Mouse (Mus musculus): ENCODE measurements around the gene Tlx2.

Tlx2 gene

DNA sequence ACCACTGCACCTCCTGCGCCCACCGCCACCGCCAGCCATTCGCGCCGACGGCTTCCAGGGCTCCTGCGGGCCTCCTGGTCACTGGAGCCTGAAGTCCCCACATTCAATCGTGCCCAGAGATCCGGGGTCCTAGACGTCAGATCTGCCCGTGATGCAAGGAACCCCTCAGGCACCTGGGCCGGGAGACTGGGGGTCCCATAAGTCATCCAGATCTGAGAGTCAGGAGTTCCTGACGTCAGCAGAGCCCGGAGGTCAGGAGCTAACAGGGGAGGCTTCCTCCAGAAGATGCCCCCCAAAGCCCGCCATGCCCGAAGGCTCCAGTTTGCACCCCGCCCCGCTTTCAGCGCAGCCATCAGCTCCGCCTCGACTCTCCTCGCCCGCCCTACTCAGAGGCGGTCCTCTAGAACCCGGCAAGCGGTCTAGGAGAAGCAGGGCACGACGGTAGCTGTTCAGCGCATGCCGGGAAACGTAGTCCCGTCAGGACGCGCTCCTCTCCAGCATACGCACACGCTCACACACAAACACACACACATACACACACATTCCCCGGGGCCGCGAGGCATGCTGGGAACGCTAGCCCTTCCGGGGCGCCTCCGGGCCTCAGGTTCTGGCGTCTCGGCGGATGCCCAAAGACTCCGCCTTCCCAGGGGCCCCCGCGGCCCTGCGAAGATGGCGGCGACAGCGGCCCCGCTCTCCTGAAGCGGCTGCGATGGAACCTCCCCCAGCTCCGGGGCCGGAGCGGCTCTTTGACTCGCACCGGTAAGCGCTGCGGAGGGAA lies 15.8 kb downstream of the Tlx2 start, which contains the start of gene Aup1:
Gene Aup1 (plus strand): TSS at position 448 of the 778 bp plus-strand sequence.
- peak; percentile 97 for DNase-seq (ENCODE audit: low read depth)

DNA sequence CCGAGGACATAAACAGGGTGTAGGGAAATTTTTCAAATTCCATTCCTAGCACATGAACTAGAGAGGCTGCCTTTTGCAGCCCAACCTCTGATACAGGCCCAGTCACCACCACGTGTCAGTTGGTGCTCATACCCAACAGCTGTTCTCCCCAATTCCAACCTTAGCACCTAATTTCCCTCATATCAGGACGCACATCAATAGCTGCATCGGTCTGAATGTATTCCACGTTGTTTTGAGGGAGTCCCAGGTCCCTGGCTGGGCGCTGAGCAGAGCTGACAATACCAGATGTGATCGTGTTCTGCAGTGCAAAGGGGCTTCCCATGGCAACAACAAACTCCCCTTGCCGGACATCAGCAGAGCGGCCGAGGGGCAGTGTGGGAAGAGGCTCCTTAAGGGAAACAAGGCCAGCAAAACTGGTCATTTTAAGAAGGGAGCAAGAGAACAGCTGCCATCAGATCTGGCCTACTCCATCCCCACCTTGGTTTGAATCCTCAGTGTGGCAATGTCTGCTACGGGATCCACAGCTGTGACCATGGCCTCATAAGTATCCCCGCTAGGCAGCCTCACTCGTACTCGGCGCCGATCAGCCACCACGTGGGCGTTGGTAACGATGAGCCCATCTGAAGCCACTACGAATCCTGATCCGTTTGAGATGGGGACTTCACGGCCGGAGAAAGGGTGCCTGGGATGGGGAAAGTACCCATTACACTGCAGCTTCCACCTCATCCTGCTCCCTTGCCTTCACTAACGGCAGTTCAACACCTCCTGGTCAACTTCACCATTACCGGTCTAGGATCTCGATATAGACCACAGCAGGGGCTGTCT lies 16.7 kb downstream of the Tlx2 start:
- DNase-seq (ENCODE audit: low read depth): no peak

- DNase-seq (ENCODE audit: low read depth): no peak
Observed at GRCm38 (mm10) chr6:83049367-83049766, 20.7 kb downstream of the Tlx2 start.

GRCm38 (mm10) chr6:83044742-83045141 lies 25.4 kb downstream of the Tlx2 start:
- no peak for DNase-seq (ENCODE audit: low read depth)

DNA sequence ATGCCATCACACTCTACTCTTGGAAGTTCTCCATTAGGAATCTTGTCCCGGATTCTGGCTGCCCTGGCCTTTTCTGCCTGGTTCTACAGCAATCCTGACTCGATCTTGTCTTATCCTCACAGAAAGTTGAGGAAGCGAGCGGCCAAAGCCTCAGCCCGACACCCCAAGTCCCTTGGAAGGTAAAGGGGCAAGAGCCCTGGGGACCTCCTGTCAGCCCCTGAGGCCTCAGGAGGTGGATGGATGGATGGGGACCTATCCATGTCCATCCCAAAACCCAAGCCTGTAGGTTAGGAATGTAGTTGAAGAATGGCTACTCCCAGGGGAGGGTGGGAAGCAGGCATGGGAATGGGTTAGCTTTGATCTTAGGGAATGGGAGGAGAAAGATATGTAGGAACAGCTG lies 26.1 kb downstream of the Tlx2 start:
- no peak for DNase-seq (ENCODE audit: low read depth)

DNA sequence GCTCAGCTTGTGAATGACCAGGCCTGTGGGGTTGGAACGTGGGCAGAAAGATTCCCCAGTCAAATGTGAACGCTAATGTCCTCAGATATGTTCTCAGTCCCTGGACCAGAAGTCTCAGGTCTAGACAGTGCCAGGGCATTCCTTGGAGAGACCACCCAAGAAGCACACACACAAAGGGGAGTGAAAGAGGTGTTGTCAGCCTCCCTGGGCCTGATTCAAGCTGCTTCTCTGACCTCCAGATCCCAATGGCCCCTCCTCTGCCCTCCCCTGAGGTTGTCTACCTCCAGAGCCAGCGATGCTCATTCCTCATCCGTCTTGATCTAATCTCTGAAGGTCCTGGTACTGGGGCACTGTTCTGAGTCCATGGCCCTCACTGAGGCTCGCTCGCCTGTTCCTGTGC lies 26.5 kb downstream of the Tlx2 start:
- no peak for DNase-seq (ENCODE audit: low read depth)

- no peak for DNase-seq (ENCODE audit: low read depth)
Observed at GRCm38 (mm10) chr6:83040601-83041000, 29.5 kb downstream of the Tlx2 start.

DNA sequence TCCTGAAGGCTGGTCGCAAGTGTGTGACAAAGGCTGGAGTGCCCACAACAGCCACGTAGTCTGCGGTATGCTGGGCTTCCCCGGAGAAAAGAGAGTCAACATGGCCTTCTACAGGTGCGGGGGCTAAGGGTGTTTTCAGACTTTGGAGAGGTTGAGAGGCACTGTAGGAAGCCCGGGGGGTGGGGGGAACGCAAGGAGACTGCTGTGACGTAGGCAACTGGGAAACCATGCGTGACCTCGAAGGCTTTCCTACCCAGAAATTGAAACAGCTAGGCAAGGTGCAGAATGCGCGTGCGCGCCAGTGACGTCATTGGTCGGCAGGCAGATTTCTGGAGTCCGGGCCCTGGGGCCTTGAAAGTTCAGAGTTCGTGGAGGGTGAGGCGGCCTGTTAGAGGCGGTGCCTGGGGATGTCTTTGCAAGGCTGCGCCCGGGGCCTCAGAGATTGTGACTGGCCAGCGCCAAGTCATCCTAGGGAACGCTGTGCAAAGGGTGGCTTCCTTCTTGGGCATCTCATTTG lies 31.5 kb downstream of the Tlx2 start:
- DNase-seq (ENCODE audit: low read depth): no peak

GRCm38 (mm10) chr6:83037188-83037587 lies 32.9 kb downstream of the Tlx2 start:
- no peak for DNase-seq (ENCODE audit: low read depth)

GRCm38 (mm10) chr6:83034463-83035055 lies 35.5 kb downstream of the Tlx2 start:
- DNase-seq (ENCODE audit: low read depth): no peak

DNA sequence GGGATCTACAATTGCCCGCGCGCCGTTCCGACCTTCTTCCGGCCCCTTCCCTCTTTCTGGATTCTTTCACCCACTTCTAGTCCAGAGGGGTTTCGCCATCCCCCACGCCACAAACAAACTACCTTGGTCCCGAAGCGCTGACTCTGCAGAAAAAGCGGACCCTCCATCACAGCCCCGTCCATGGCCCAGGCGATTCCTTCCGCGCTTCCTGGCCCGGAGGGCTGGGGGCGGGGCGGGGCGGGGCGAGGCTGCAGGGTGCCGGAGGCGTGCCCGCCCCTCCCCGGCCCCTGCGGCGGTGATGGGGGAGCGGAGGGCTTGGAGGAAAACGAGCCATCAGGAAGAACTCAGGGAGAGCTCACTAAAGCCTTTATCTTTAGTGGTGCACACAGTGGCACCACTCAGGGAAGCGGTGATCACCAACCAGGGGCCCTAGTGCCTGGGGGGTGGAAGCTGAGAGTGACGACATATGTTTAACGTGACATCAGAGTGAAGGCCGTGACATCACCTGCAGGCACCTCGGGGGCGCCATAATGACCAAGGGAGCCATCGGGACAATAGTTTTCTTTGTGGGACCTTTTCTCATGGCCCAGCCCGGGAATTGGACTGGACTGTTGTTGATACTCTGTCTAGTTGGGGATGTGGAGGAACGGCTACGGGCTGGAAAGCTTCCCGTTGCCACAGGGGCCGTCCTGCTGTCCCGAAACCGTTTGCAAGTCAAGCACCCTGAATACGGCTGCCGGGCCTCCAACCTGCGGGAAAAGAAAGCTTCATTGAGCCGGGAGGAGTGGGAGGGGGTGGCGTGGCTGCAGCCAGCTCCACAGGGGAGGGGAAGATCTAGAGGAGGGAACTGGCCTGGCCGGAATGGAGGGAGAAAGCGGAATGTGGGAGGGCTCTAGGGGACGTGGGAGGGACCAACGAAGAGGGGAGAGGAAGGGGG lies 36.6 kb downstream of the Tlx2 start, which contains the start of the genes Dok1 and Loxl3:
Gene Dok1 (minus strand): TSS at position 223 of the 937 bp plus-strand sequence.
Gene Loxl3 (plus strand): TSS at position 925 of the 937 bp plus-strand sequence.
- DNase-seq (ENCODE audit: low read depth): no peak

DNA sequence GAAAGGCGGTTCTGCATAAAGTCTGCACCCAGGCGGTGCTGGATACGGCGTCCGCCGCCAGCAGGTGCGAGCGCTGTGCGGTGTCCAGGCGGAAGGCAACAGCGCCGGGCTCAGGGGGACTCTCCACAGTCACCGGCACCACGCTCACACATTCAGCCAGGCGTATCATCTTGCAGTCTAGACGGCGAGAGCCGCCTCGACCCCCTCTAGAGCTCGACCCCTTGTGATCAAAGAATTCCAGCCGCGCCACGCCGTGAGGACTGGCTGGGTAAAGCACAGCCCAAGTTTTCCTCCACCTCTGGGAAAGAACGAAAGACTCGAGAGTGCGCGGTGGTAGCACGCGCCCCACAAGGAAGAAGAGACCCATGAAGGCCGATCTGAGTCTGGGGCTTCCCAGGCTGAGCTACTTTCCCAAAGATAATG lies 37.3 kb downstream of the Tlx2 start:
- DNase-seq (ENCODE audit: low read depth): no peak

DNA sequence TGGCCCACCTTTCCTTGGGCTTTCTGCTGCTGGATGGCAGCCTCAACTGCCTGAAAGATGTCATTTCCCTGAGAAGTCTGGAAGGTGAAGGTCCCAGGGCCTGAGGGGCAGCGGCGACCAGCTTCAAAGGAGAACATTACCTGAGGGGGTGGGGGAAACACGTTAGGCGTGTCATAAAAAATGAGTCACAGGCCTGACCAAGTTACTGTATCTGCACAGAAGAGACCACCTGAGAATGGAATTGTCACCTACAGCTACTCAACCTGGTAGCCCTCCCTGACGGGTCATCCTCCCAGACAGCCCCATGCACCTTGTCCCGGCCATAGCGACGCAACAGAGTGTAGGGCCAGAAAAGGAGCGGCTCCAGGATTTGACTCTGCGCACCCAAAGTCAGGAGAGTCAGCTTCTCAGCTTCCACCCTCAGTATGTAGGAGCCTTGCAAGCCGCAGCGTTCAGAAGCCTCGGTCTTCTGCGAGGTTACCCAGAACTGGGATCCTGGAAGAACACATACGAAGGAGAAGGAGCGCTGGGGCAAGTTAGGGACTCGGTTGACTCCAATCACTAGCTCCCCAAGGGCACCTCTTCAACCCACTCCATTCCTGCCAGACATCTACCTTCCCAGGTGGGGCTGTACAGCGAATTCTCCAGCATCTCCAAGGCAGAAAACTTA lies 38.0 kb downstream of the Tlx2 start:
- no peak for DNase-seq (ENCODE audit: low read depth)

GRCm38 (mm10) chr6:83031111-83031510 lies 39.0 kb downstream of the Tlx2 start:
- DNase-seq (ENCODE audit: low read depth): no peak

DNA sequence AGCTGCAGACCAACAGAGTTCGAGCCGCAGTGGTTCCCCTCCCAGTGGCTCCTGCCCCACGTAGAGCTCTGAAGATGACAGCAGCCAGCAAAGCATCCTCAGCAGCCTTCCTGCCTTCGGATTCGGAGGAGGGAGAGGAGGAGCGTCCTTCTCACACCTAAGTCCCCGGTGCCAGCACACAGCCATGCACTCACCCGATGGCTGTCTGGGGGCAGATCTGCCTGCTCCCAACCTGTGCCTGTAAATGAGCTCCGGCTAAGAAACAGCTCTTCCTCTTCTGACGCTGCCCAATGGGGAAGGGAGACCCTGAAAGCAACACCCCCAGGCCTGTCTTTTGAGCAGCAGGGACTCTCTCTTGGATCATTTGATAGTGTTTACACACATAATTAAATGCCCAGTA lies 40.3 kb downstream of the Tlx2 start:
- no peak for DNase-seq (ENCODE audit: low read depth)

GRCm38 (mm10) chr6:83027706-83028105 lies 42.4 kb downstream of the Tlx2 start:
- peak; percentile 87 for DNase-seq (ENCODE audit: low read depth)

GRCm38 (mm10) chr6:83027293-83027692 lies 42.8 kb downstream of the Tlx2 start:
- DNase-seq (ENCODE audit: low read depth): no peak

DNA sequence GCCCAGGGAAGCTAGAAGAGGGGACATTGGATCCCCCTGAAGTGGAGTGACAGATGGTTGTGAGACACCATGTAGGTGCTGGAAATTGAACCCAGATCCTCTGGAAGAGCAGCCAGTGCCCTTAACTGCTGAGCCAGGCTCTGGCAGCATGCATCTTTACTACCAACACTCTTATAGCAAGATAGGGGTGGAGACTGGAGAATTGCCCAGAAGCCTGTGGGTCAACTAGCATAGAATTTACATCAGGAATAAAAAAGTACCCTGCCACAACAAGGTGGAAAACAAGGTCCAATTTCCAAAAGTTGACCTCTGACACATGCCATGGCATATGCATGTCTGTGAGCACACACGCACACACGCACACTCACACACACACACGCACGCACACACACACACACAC lies 44.9 kb downstream of the Tlx2 start:
- DNase-seq (ENCODE audit: low read depth): no peak

GRCm38 (mm10) chr6:83024421-83024820 lies 45.7 kb downstream of the Tlx2 start:
- no peak for DNase-seq (ENCODE audit: low read depth)

- no peak for DNase-seq (ENCODE audit: low read depth)
Observed at GRCm38 (mm10) chr6:83023786-83024185, 46.3 kb downstream of the Tlx2 start.

DNA sequence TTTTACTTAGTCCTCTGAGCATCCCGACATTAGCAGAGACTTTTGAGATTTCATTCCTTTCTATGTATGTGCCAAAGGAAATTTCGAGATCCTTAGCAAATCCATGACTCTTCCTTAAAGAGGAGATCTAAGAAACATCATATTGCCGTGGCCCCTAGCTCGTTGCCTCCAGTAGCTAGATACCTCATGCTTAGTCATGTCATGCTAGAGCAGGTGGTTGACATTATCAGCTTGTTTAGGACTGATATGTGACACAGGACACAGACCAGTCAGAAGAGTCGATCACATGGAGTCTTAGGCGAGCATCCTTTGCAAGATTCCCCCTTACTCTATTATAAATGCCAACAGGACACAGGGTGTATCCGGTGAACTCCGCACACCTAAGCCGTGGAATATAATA lies 47.1 kb downstream of the Tlx2 start:
- DNase-seq (ENCODE audit: low read depth): no peak

Data from fibroblast of lung, adult 2 months (primary cell).